Mouse (Mus musculus): Measurements from ENCODE around the gene Gpx6.

The Gpx6 gene

GRCm38 (mm10) chr13:21311926-21312325, at the start of gene Gpx6:
TSS of gene Gpx6 (plus strand) at chr13:21312125.
- no peak for DNase-seq

- no peak for DNase-seq
Measured at GRCm38 (mm10) chr13:21262787-21263461, 49.0 kb upstream of the Gpx6 start.

- no peak for DNase-seq
Measured at GRCm38 (mm10) chr13:21263910-21264309, 48.0 kb upstream of the Gpx6 start.

- DNase-seq: peak; percentile 28
Measured at GRCm38 (mm10) chr13:21264366-21264765, 47.6 kb upstream of the Gpx6 start.

- DNase-seq: no peak
Measured at GRCm38 (mm10) chr13:21265736-21266135, 46.2 kb upstream of the Gpx6 start.

- no peak for DNase-seq
Measured at GRCm38 (mm10) chr13:21267541-21267940, 44.4 kb upstream of the Gpx6 start.

GRCm38 (mm10) chr13:21268262-21268661, 43.7 kb upstream of the Gpx6 start:
- no peak for DNase-seq

- DNase-seq: peak; percentile 26
Measured at GRCm38 (mm10) chr13:21275021-21275814, 36.7 kb upstream of the Gpx6 start.

- peak; percentile 76 for DNase-seq
Measured at GRCm38 (mm10) chr13:21275815-21276550, 35.9 kb upstream of the Gpx6 start.

GRCm38 (mm10) chr13:21276551-21276950, 35.4 kb upstream of the Gpx6 start:
- DNase-seq: no peak

GRCm38 (mm10) chr13:21279076-21279475, 32.8 kb upstream of the Gpx6 start:
- DNase-seq: no peak

- peak; percentile 62 for DNase-seq
Measured at GRCm38 (mm10) chr13:21279559-21279958, 32.4 kb upstream of the Gpx6 start.

- no peak for DNase-seq
Measured at GRCm38 (mm10) chr13:21292631-21293030, 19.3 kb upstream of the Gpx6 start, which contains the start of gene Gpx5. TSS of gene Gpx5 (minus strand) at chr13:21292731.

- no peak for DNase-seq
Measured at GRCm38 (mm10) chr13:21298557-21298956, 13.4 kb upstream of the Gpx6 start.

GRCm38 (mm10) chr13:21304483-21305066, 7.3 kb upstream of the Gpx6 start:
- no peak for DNase-seq

GRCm38 (mm10) chr13:21309788-21310187, 2.1 kb upstream of the Gpx6 start:
- DNase-seq: no peak

GRCm38 (mm10) chr13:21312854-21313253, 929 bp downstream of the Gpx6 start:
- DNase-seq: no peak

- no peak for DNase-seq
Measured at GRCm38 (mm10) chr13:21313903-21314302, 2.0 kb downstream of the Gpx6 start.

GRCm38 (mm10) chr13:21320262-21320661, 8.3 kb downstream of the Gpx6 start:
- no peak for DNase-seq

GRCm38 (mm10) chr13:21321890-21322494, 10.1 kb downstream of the Gpx6 start:
- peak; percentile 12 for DNase-seq

GRCm38 (mm10) chr13:21322509-21323375, 10.8 kb downstream of the Gpx6 start:
- peak; percentile 74 for DNase-seq

GRCm38 (mm10) chr13:21323405-21323804, 11.5 kb downstream of the Gpx6 start:
- no peak for DNase-seq

Measured in right cerebral cortex, postnatal 14 days (tissue).